Comparison of ENCODE assay signal across 24 mouse cellular contexts in genomic region chr12:70543299-70543698, GRCm38 (mm10).
DNase-seq lines count a peak whose midpoint lies in the region; ATAC-seq lines count a peak whose summit lies in the region.
"Had no signal": no experiment of that assay in that cellular context is flagged by ENCODE, and none has a peak within 500 bp of the region (broad histone marks: within the 10 kb centered on the region; RNA-seq: fewer than 3 reads in every experiment).

No protein-coding gene starts in this region.

- WGBS in forebrain, embryonic 13.5 days, result 34% methylated on average over 5 of the region's 5 CpGs
- 20% methylated on average over 5 of the region's 5 CpGs for WGBS in forebrain, embryonic 16.5 days
- WGBS in limb, embryonic 12.5 days, result 33% methylated on average over 5 of the region's 5 CpGs
- whole genome bisulfite sequencing in limb, embryonic 10.5 days, result 50% methylated on average over 5 of the region's 5 CpGs
- WGBS in stomach, embryonic 15.5 days, result 41% methylated on average over 5 of the region's 5 CpGs

- no peaks in the 10 kb centered on the region for H3K9me3 ChIP-seq in forebrain, embryonic 13.5 days (replicated peaks)
- H3K9me3 ChIP-seq in forebrain, embryonic 16.5 days (ENCODE audit: control insufficient read depth, low read length), result no peaks in the 10 kb centered on the region
- H3K9me3 ChIP-seq in limb, embryonic 12.5 days, result no peaks in the 10 kb centered on the region
- H3K9me3 ChIP-seq in limb, embryonic 10.5 days (replicated peaks), result no peaks in the 10 kb centered on the region
- no peaks in the 10 kb centered on the region for H3K9me3 ChIP-seq in stomach, embryonic 15.5 days
- H3K9me3 ChIP-seq: hindbrain, embryonic 15.5 days; kidney, embryonic 15.5 days; neural tube, embryonic 13.5 days had no signal

- H3K4me1 ChIP-seq in forebrain, embryonic 13.5 days, result peaks cover 20% of the 10 kb centered on the region
- H3K4me1 ChIP-seq in forebrain, embryonic 16.5 days (replicated peaks; ENCODE audit: control insufficient read depth, insufficient read depth, low read length), result peaks cover 11% of the 10 kb centered on the region
- peaks cover 31% of the 10 kb centered on the region for H3K4me1 ChIP-seq in limb, embryonic 12.5 days (replicated peaks)
- peaks cover 32% of the 10 kb centered on the region for H3K4me1 ChIP-seq in limb, embryonic 10.5 days
- H3K4me1 ChIP-seq in stomach, embryonic 15.5 days, result peaks cover 16% of the 10 kb centered on the region

- H3K4me3 ChIP-seq in forebrain, embryonic 13.5 days, result no peak overlapping the region
- no peak overlapping the region for H3K4me3 ChIP-seq in forebrain, embryonic 16.5 days (replicated peaks; ENCODE audit: low read length)
- H3K4me3 ChIP-seq in limb, embryonic 12.5 days (replicated peaks), result no peak overlapping the region
- no peak overlapping the region for H3K4me3 ChIP-seq in limb, embryonic 10.5 days
- H3K4me3 ChIP-seq in stomach, embryonic 15.5 days (replicated peaks), result no peak overlapping the region
- H3K4me3 ChIP-seq: gastrocnemius, adult 2 months; hindbrain, embryonic 15.5 days; kidney, embryonic 15.5 days; myocyte; neural tube, embryonic 13.5 days had no signal

- DNase-seq in limb, embryonic 10.5 days (ENCODE audit: low spot score), result no peak
- DNase-seq in brain, adult 2 months (ENCODE audit: low read depth, low spot score), result peak; percentile 45
- DNase-seq in thymus, postnatal 25 days, result no peak
- DNase-seq: adrenal gland, postnatal 25 days; cerebellum, adult 9-10 months; gastrocnemius, adult 2 months; kidney, adult 11 months; kidney, postnatal 36 days; retina, postnatal 1 day; right cerebral cortex, postnatal 25 days; spleen, adult 18-20 months; thymus, adult 18-20 months; thymus, postnatal 4 days had no signal

- no peaks in the 10 kb centered on the region for H3K36me3 ChIP-seq in forebrain, embryonic 13.5 days (ENCODE audit: poor library complexity, severe bottlenecking)
- no peaks in the 10 kb centered on the region for H3K36me3 ChIP-seq in forebrain, embryonic 16.5 days (ENCODE audit: control insufficient read depth, insufficient read depth)
- H3K36me3 ChIP-seq in limb, embryonic 12.5 days, result no peaks in the 10 kb centered on the region
- H3K36me3 ChIP-seq in limb, embryonic 10.5 days, result no peaks in the 10 kb centered on the region
- no peaks in the 10 kb centered on the region for H3K36me3 ChIP-seq in stomach, embryonic 15.5 days
- H3K36me3 ChIP-seq: hindbrain, embryonic 15.5 days; kidney, embryonic 15.5 days; neural tube, embryonic 13.5 days had no signal

- H3K4me2 ChIP-seq in forebrain, embryonic 13.5 days, result no peak overlapping the region
- H3K4me2 ChIP-seq in forebrain, embryonic 16.5 days (ENCODE audit: low read length), result no peak overlapping the region
- no peak overlapping the region for H3K4me2 ChIP-seq in limb, embryonic 12.5 days
- no peak overlapping the region for H3K4me2 ChIP-seq in stomach, embryonic 15.5 days
- H3K4me2 ChIP-seq: heart, embryonic 11.5 days; hindbrain, embryonic 15.5 days; neural tube, embryonic 13.5 days had no signal

- no peak overlapping the region for H3K27ac ChIP-seq in forebrain, embryonic 13.5 days
- no peak overlapping the region for H3K27ac ChIP-seq in forebrain, embryonic 16.5 days (ENCODE audit: low read length)
- H3K27ac ChIP-seq in limb, embryonic 12.5 days, result peak overlapping the region; percentile 50; the same call in 1 of the 2 replicates
- H3K27ac ChIP-seq in limb, embryonic 10.5 days, result no peak overlapping the region
- peak overlapping the region; percentile 51; the same call in 1 of the 2 replicates for H3K27ac ChIP-seq in stomach, embryonic 15.5 days
- H3K27ac ChIP-seq: hindbrain, embryonic 15.5 days; kidney, embryonic 15.5 days; liver, embryonic 14.5 days; neural tube, embryonic 13.5 days had no signal

- ATAC-seq in forebrain, embryonic 13.5 days, result 0 out of 2 replicates have a peak, but pooled peaks have one; percentile 16
- no peak for ATAC-seq in forebrain, embryonic 16.5 days
- peak; percentile 17; the same call in 1 of the 2 replicates for ATAC-seq in limb, embryonic 12.5 days (ENCODE audit: insufficient number of reproducible peaks, insufficient read depth, low FRiP score, low TSS enrichment, low read depth)
- ATAC-seq in stomach, embryonic 15.5 days (ENCODE audit: insufficient read depth, low FRiP score, low read depth), result peak; percentile 74
- ATAC-seq: midbrain, embryonic 16.5 days had no signal

- no peak overlapping the region for H3K9ac ChIP-seq in forebrain, embryonic 13.5 days
- no peak overlapping the region for H3K9ac ChIP-seq in forebrain, embryonic 16.5 days (replicated peaks; ENCODE audit: low read depth, low read length)
- no peak overlapping the region for H3K9ac ChIP-seq in limb, embryonic 12.5 days (replicated peaks)
- H3K9ac ChIP-seq in stomach, embryonic 15.5 days, result no peak overlapping the region
- H3K9ac ChIP-seq: hindbrain, embryonic 15.5 days; kidney, embryonic 15.5 days; liver, embryonic 14.5 days; neural tube, embryonic 13.5 days had no signal

- H3K27me3 ChIP-seq in forebrain, embryonic 13.5 days, result no peaks in the 10 kb centered on the region
- H3K27me3 ChIP-seq in forebrain, embryonic 16.5 days (replicated peaks; ENCODE audit: control insufficient read depth, insufficient read depth, low read length), result no peaks in the 10 kb centered on the region
- 0 out of 2 replicates have a peak, but pooled peaks cover 5% of the 10 kb centered on the region for H3K27me3 ChIP-seq in limb, embryonic 12.5 days
- H3K27me3 ChIP-seq in limb, embryonic 10.5 days (ENCODE audit: low read depth, poor library complexity, severe bottlenecking), result no peaks in the 10 kb centered on the region
- H3K27me3 ChIP-seq in stomach, embryonic 15.5 days (replicated peaks), result no peaks in the 10 kb centered on the region
- H3K27me3 ChIP-seq: hindbrain, embryonic 15.5 days; neural tube, embryonic 13.5 days had no signal

Comparison
In these comparisons a context has a peak if more than half of its experiments do, and no peak if none do; other contexts are left out.
1. H3K27ac ChIP-seq: peak in limb, embryonic 12.5 days (single experiment) and stomach, embryonic 15.5 days (single experiment); none in forebrain, embryonic 13.5 days (single experiment), forebrain, embryonic 16.5 days (single experiment) and limb, embryonic 10.5 days (single experiment).